Mouse (Mus musculus) ES-E14 (cell line): ENCODE results near the gene Sox4. TPM values are rescaled to one million over a fixed set of nuclear protein-coding genes. Genes with fewer than 3 reads are reported as not detected.

Source experiments
- DNase-seq: peaks from one replicate; pipeline ENCODE4 v3.0.0-alpha.2; 2013; ENCODE audit warnings: low read depth, low spot score
- H3K27ac ChIP-seq: 2 replicates; pipeline ENCODE4 v1.5.1; 2012; ENCODE audit warnings: low read depth, mild to moderate bottlenecking, low read length, moderate library complexity, mixed read lengths; ENCODE audit not compliant: poor library complexity, insufficient read depth, severe bottlenecking
- H3K36me3 ChIP-seq: 2 replicates; pipeline ENCODE4 v1.6.1; 2012; ENCODE audit warnings: mild to moderate bottlenecking, low read length, moderate library complexity, mixed read lengths; ENCODE audit not compliant: control insufficient read depth, poor library complexity, insufficient read depth, severe bottlenecking
- H3K4me1 ChIP-seq, 2 experiments: fragments of 150-350 bp in 1 of 2; sonication (generic) in 1 of 2; 2 replicates each; pipeline ENCODE4 v1.6.1; 2012; ENCODE audit warnings: low read length in 2 of 2, mild to moderate bottlenecking in 1 of 2, mixed read lengths in 1 of 2; ENCODE audit not compliant: control insufficient read depth in 2 of 2, insufficient read depth in 2 of 2, poor library complexity in 1 of 2
- H3K4me3 ChIP-seq, 2 experiments: fragments of 150-350 bp in 1 of 2; sonication (generic) in 1 of 2; 2 replicates each; pipeline ENCODE4 v1.5.1; 2012; ENCODE audit warnings: low read length in 2 of 2, low read depth in 1 of 2, mild to moderate bottlenecking in 1 of 2, mixed read lengths in 1 of 2; ENCODE audit not compliant: insufficient read depth in 1 of 2, poor library complexity in 1 of 2, severe bottlenecking in 1 of 2
- H3K9ac ChIP-seq: 2 replicates; pipeline ENCODE4 v1.6.1; 2012; ENCODE audit warnings: low read depth, mild to moderate bottlenecking, low read length, mixed read lengths; ENCODE audit not compliant: poor library complexity, insufficient read depth, severe bottlenecking
- H3K9me3 ChIP-seq: fragments of 150-350 bp; sonication (generic); 2 replicates; pipeline ENCODE4 v1.6.1; 2012; ENCODE audit warnings: low read depth, mild to moderate bottlenecking, low read length; ENCODE audit not compliant: control insufficient read depth, insufficient read depth
- CHD2 ChIP-seq: IDR thresholded peaks from 2 replicates; pipeline ENCODE4 v1.6.1; 2014; ENCODE audit warnings: mild to moderate bottlenecking, low read depth, low read length, inconsistent platforms
- HCFC1 ChIP-seq: IDR thresholded peaks from 2 replicates; pipeline ENCODE4 v1.6.1; 2012; ENCODE audit warnings: low read length, inconsistent platforms, borderline replicate concordance; ENCODE audit not compliant: insufficient read depth
- MAFK ChIP-seq: IDR thresholded peaks from 2 replicates; pipeline ENCODE4 v1.6.1; 2014; ENCODE audit warnings: mild to moderate bottlenecking, low read depth, low read length, inconsistent platforms; ENCODE audit not compliant: insufficient read depth
- ZC3H11A ChIP-seq: IDR thresholded peaks from 2 replicates; pipeline ENCODE4 v1.6.1; 2012; ENCODE audit warnings: low read depth, mild to moderate bottlenecking, inconsistent platforms, low read length, borderline replicate concordance
- ZNF384 ChIP-seq: IDR thresholded peaks from 2 replicates; pipeline ENCODE4 v1.6.1; 2012; ENCODE audit warnings: low read depth, low read length, inconsistent platforms
- in situ Hi-C, 2 experiments: fragments of 600-800 bp; cut with MboI; formaldehyde crosslinking; loops; one replicate each; pipeline ENCODE4 v1.15.1; 2025; ENCODE audit warnings: low sequenced_read_pairs in 2 of 2, inconsistent platforms in 1 of 2; ENCODE audit not compliant: unreplicated experiment in 2 of 2
- total RNA-seq: library from RNA; depleted of rRNA; stranded (reverse); fragments of 300-350 nt; gene quantifications from 2 replicates; pipeline ENCODE4 v1.2.3, GENCODE M21; 2012; rRNA removed

Sox4 gene
- 19.5 and 27.1 TPM in 2 replicates for total RNA-seq

- TF ChIP-seq CHD2 (0 out of 2 replicates have a peak, but pooled peaks have one; percentile 52), MAFK (no peak), ZC3H11A (no peak), ZNF384 (no peak), HCFC1 (no peak)
- Histone ChIP-seq H3K4me1 (peaks cover 5 to 8% of the 10 kb centered on the region in 2 experiments; a peak in 2 of 4 replicates), H3K9ac (peak within 1 kb of the TSS; percentile 67), H3K9me3 (no peaks in the 10 kb centered on the region), H3K36me3 (peaks cover 4% of the 10 kb centered on the region; the same call in 1 of the 2 replicates), H3K27ac (no peak within 1 kb of the TSS), H3K4me3 (peak within 1 kb of the TSS; percentile 65 to 78)
- DNase-seq = peak; percentile 91
- in situ Hi-C loops = loop anchor here in 1 of 2 experiments (10.0 kb wide), 1 partner anchor 881 kb away; no protein-coding TSS in a partner anchor
These were observed at the start of gene Sox4 for GRCm38 (mm10) chr13:28953581-28953991. Sox4 (minus strand) TSS chr13:28953713.

- no peak for DNase-seq
- Histone ChIP-seq H3K36me3 (no peaks in the 10 kb centered on the region), H3K9me3 (no peaks in the 10 kb centered on the region), H3K27ac (no peak overlapping the region), H3K9ac (no peak overlapping the region), H3K4me1 (peaks cover 0 to 5% of the 10 kb centered on the region in 2 experiments; a peak in 2 of 4 replicates), H3K4me3 (no peak overlapping the region)
- in situ Hi-C loops = no loop called here
- TF ChIP-seq MAFK (no peak), HCFC1 (no peak), ZC3H11A (no peak), ZNF384 (no peak), CHD2 (no peak)
These were observed 38.6 kb upstream of the Sox4 start for GRCm38 (mm10) chr13:28991899-28992664.

GRCm38 (mm10) chr13:28988751-28989703 lies 35.5 kb upstream of the Sox4 start:
- in situ Hi-C loops = no loop called here
- Histone ChIP-seq H3K4me1 (peaks cover 0 to 5% of the 10 kb centered on the region in 2 experiments; a peak in 2 of 4 replicates), H3K27ac (peak overlapping the region; percentile 20; the same call in 1 of the 2 replicates), H3K9me3 (no peaks in the 10 kb centered on the region), H3K9ac (no peak overlapping the region), H3K4me3 (no peak overlapping the region), H3K36me3 (no peaks in the 10 kb centered on the region)
- DNase-seq = peak; percentile 38
- TF ChIP-seq MAFK = no peak
- TF ChIP-seq HCFC1 = no peak
- TF ChIP-seq ZNF384 = no peak
- TF ChIP-seq ZC3H11A = no peak
- TF ChIP-seq CHD2 = peak; percentile 89

- Histone ChIP-seq H3K9ac (no peak overlapping the region), H3K36me3 (no peaks in the 10 kb centered on the region), H3K4me1 (peaks cover 0 to 3% of the 10 kb centered on the region in 2 experiments; a peak in 1 of 4 replicates), H3K9me3 (no peaks in the 10 kb centered on the region), H3K27ac (no peak overlapping the region), H3K4me3 (no peak overlapping the region)
- no peak for DNase-seq
- in situ Hi-C loops = no loop called here
- TF ChIP-seq ZC3H11A (no peak), ZNF384 (no peak), MAFK (no peak), CHD2 (no peak), HCFC1 (no peak)
These were observed 27.2 kb upstream of the Sox4 start for GRCm38 (mm10) chr13:28980681-28981080.
